Mouse (Mus musculus): ENCODE results near the gene Ggnbp2. TPM values are rescaled to one million over a fixed set of nuclear protein-coding genes. Genes with fewer than 3 reads are reported as not detected.

Gene Ggnbp2
- polyA plus RNA-seq, 1 experiment from 2014 or later = 68.4 TPM

- no peak for ATAC-seq
- Histone ChIP-seq H3K4me3 (ENCODE audit: low read depth, low read length) (no peak overlapping the region), H3K4me2 (ENCODE audit: low read length) (no peak overlapping the region), H3K27me3 (ENCODE audit: control insufficient read depth, insufficient read depth, low read depth, low read length) (no peaks in the 10 kb centered on the region), H3K4me1 (ENCODE audit: control insufficient read depth, insufficient read depth, low read length) (no peaks in the 10 kb centered on the region), H3K9ac (ENCODE audit: low read depth, low read length) (no peak overlapping the region), H3K9me3 (replicated peaks; ENCODE audit: control insufficient read depth, low read length, poor library complexity, severe bottlenecking) (no peaks in the 10 kb centered on the region), H3K36me3 (ENCODE audit: control insufficient read depth, insufficient read depth, low read length) (peaks cover 46% of the 10 kb centered on the region), H3K27ac (ENCODE audit: low read length) (no peak overlapping the region)
- 95% methylated on average over 6 of the region's 6 CpGs for WGBS
These were observed 37.9 kb upstream of the Ggnbp2 start for GRCm38 (mm10) chr11:84908480-84908879.

- no peak overlapping the region for H3K4me3 ChIP-seq (ENCODE audit: low read depth, low read length)
- H3K9me3 ChIP-seq (replicated peaks; ENCODE audit: control insufficient read depth, low read length, poor library complexity, severe bottlenecking) = no peaks in the 10 kb centered on the region
- ATAC-seq = no peak
- H3K27ac ChIP-seq (ENCODE audit: low read length) = no peak overlapping the region
- H3K9ac ChIP-seq (ENCODE audit: low read depth, low read length) = no peak overlapping the region
- 84% methylated on average over 3 of the region's 3 CpGs for WGBS
- H3K36me3 ChIP-seq (ENCODE audit: control insufficient read depth, insufficient read depth, low read length) = peaks cover 57% of the 10 kb centered on the region
- H3K4me1 ChIP-seq (ENCODE audit: control insufficient read depth, insufficient read depth, low read length) = no peaks in the 10 kb centered on the region
- no peaks in the 10 kb centered on the region for H3K27me3 ChIP-seq (ENCODE audit: control insufficient read depth, insufficient read depth, low read depth, low read length)
- H3K4me2 ChIP-seq (ENCODE audit: low read length) = no peak overlapping the region
These were observed 36.5 kb upstream of the Ggnbp2 start for GRCm38 (mm10) chr11:84907081-84907480.

DNA sequence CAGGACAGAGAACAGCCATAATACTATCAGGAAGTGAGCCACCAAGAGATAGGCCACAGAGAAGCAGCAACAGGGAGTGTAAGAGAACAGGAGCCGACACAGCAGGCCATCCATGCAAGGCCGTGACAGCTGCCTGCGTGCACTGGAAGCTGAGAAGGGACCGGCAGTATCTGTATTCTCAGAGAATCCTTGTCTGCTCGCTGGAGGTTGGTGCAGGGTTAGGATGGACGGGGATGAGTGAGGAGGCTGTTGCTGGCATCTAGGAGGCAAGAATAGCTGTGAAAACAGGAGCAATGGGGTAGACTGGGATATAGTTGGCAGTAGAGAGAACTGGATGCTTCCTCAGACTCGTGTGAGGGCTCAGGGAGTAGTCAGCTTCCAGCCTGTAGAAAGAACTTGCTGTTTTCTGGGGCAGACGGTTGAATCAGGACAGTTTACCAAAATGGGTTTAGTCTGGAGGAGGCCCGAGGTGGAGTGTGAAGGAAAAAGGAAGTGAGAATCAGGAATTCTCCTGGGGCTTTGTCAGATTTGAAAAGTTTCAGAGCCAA lies 34.1 kb upstream of the Ggnbp2 start:
- Histone ChIP-seq H3K27ac (ENCODE audit: low read length) (no peak overlapping the region), H3K9me3 (replicated peaks; ENCODE audit: control insufficient read depth, low read length, poor library complexity, severe bottlenecking) (no peaks in the 10 kb centered on the region), H3K9ac (ENCODE audit: low read depth, low read length) (no peak overlapping the region), H3K36me3 (ENCODE audit: control insufficient read depth, insufficient read depth, low read length) (peaks cover 56% of the 10 kb centered on the region), H3K4me1 (ENCODE audit: control insufficient read depth, insufficient read depth, low read length) (no peaks in the 10 kb centered on the region), H3K4me3 (ENCODE audit: low read depth, low read length) (no peak overlapping the region), H3K27me3 (ENCODE audit: control insufficient read depth, insufficient read depth, low read depth, low read length) (no peaks in the 10 kb centered on the region), H3K4me2 (ENCODE audit: low read length) (no peak overlapping the region)
- no peak for ATAC-seq
- 91% methylated on average over 9 of the region's 9 CpGs for WGBS

- no peaks in the 10 kb centered on the region for H3K9me3 ChIP-seq (replicated peaks; ENCODE audit: control insufficient read depth, low read length, poor library complexity, severe bottlenecking)
- H3K4me2 ChIP-seq (ENCODE audit: low read length) = no peak overlapping the region
- H3K4me3 ChIP-seq (ENCODE audit: low read depth, low read length) = no peak overlapping the region
- H3K9ac ChIP-seq (ENCODE audit: low read depth, low read length) = no peak overlapping the region
- no peaks in the 10 kb centered on the region for H3K27me3 ChIP-seq (ENCODE audit: control insufficient read depth, insufficient read depth, low read depth, low read length)
- no peaks in the 10 kb centered on the region for H3K4me1 ChIP-seq (ENCODE audit: control insufficient read depth, insufficient read depth, low read length)
- WGBS = 93% methylated on average over 15 of the region's 15 CpGs
- H3K27ac ChIP-seq (ENCODE audit: low read length) = no peak overlapping the region
- H3K36me3 ChIP-seq (ENCODE audit: control insufficient read depth, insufficient read depth, low read length) = peaks cover 33% of the 10 kb centered on the region
- ATAC-seq = no peak
These were observed 22.5 kb upstream of the Ggnbp2 start for GRCm38 (mm10) chr11:84893113-84893512.

DNA sequence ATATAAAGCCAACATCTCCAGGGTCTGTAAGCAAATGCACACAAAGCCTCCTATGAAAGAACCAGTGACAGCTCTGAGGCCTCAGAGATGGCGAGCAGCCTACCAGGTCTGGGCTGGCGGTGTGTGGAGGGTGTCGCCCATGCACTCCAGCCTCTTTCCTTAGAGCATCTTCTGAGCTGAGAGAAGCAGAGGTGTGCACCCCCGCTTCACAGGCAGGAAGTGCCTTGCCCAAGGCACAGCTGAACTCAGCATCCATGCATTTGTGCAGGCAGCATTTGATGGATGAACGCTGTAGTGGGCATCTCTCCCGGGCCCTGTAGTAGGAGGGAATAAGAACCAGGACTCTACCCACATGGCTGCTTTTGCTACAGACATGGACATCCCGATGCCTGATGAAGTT lies 21.1 kb upstream of the Ggnbp2 start:
- peaks cover 28% of the 10 kb centered on the region for H3K36me3 ChIP-seq (ENCODE audit: control insufficient read depth, insufficient read depth, low read length)
- H3K27ac ChIP-seq (ENCODE audit: low read length) = no peak overlapping the region
- H3K4me2 ChIP-seq (ENCODE audit: low read length) = no peak overlapping the region
- no peak overlapping the region for H3K9ac ChIP-seq (ENCODE audit: low read depth, low read length)
- no peak overlapping the region for H3K4me3 ChIP-seq (ENCODE audit: low read depth, low read length)
- no peak for ATAC-seq
- no peaks in the 10 kb centered on the region for H3K4me1 ChIP-seq (ENCODE audit: control insufficient read depth, insufficient read depth, low read length)
- WGBS = 95% methylated on average over 7 of the region's 7 CpGs
- H3K9me3 ChIP-seq (replicated peaks; ENCODE audit: control insufficient read depth, low read length, poor library complexity, severe bottlenecking) = no peaks in the 10 kb centered on the region
- no peaks in the 10 kb centered on the region for H3K27me3 ChIP-seq (ENCODE audit: control insufficient read depth, insufficient read depth, low read depth, low read length)

DNA sequence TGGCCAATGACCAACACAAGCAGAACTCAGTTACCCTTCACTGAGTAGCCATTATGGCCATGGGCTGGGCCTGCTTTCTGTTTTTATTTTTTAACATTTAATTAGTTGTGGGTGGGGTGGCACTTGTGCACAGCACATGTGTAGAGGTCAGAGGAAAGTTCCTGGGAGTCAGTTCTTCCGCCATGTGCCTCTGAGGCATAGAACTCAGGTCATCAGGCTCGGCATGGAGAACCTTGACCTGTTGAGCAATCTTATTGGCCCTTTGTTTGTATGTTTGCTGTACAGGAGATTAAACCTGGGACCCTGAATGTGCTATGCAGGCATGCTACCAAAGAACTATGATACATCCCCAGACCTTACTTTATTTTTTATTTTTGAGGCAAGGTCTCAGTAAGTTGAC lies 18.9 kb upstream of the Ggnbp2 start:
- peaks cover 26% of the 10 kb centered on the region for H3K36me3 ChIP-seq (ENCODE audit: control insufficient read depth, insufficient read depth, low read length)

GRCm38 (mm10) chr11:84888025-84888424 lies 17.4 kb upstream of the Ggnbp2 start:
- Histone ChIP-seq H3K36me3 (ENCODE audit: control insufficient read depth, insufficient read depth, low read length) (peaks cover 24% of the 10 kb centered on the region), H3K9me3 (replicated peaks; ENCODE audit: control insufficient read depth, low read length, poor library complexity, severe bottlenecking) (no peaks in the 10 kb centered on the region), H3K4me2 (ENCODE audit: low read length) (no peak overlapping the region), H3K9ac (ENCODE audit: low read depth, low read length) (no peak overlapping the region), H3K4me1 (ENCODE audit: control insufficient read depth, insufficient read depth, low read length) (no peaks in the 10 kb centered on the region), H3K27ac (ENCODE audit: low read length) (no peak overlapping the region), H3K27me3 (ENCODE audit: control insufficient read depth, insufficient read depth, low read depth, low read length) (no peaks in the 10 kb centered on the region), H3K4me3 (ENCODE audit: low read depth, low read length) (no peak overlapping the region)
- no peak for ATAC-seq
- WGBS = 97% methylated on average over 8 of the region's 8 CpGs

More for the DNA sequence above, 18.9 kb upstream of the Ggnbp2 start:
- no peaks in the 10 kb centered on the region for H3K27me3 ChIP-seq (ENCODE audit: control insufficient read depth, insufficient read depth, low read depth, low read length)
- no peak overlapping the region for H3K4me3 ChIP-seq (ENCODE audit: low read depth, low read length)
- H3K9me3 ChIP-seq (replicated peaks; ENCODE audit: control insufficient read depth, low read length, poor library complexity, severe bottlenecking) = no peaks in the 10 kb centered on the region
- no peak for ATAC-seq
- no peak overlapping the region for H3K27ac ChIP-seq (ENCODE audit: low read length)
- no peaks in the 10 kb centered on the region for H3K4me1 ChIP-seq (ENCODE audit: control insufficient read depth, insufficient read depth, low read length)
- no peak overlapping the region for H3K4me2 ChIP-seq (ENCODE audit: low read length)
- 95% methylated on average over 2 of the region's 2 CpGs for WGBS
- H3K9ac ChIP-seq (ENCODE audit: low read depth, low read length) = no peak overlapping the region

DNA sequence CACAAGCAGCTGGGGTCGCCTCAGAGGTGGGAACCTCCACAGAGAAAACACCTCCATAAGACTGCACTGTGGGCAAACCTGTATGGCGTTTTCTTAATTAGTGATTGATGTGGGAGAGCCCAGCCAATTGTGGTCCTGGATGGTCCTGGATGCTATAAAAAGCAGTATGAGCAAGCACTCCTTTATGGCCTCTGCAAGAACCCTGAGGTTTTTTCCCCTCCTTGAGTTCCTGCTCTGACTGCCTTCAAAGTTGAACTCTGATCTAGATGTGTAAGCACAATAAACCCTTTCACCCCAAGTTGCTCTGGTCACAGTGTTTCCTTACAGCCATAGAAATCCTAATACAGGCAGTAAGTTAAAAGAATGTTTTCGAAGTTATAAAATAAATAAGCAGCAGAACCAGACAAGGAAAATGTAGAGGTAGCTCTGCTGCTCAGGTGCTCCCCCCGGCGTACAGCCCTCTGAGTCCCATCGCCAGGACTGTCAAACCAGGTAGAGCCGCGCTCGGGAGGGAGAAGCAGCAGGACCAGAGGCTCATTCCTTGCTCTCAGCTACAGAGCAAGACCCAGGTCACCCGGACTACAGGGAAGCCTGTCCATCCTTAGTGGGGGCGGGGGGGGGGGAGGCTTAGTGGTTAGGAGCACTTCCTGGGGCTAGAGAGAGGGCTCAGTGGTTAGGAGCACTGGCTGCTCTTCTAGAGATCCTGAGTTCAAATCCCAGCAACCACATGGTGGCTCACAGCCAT lies 16.3 kb upstream of the Ggnbp2 start:
- 91% methylated on average over 11 of the region's 11 CpGs for WGBS
- peaks cover 15% of the 10 kb centered on the region for H3K36me3 ChIP-seq (ENCODE audit: control insufficient read depth, insufficient read depth, low read length)

GRCm38 (mm10) chr11:84886236-84886635 lies 15.6 kb upstream of the Ggnbp2 start:
- 98% methylated on average over 5 of the region's 5 CpGs for WGBS
- peaks cover 3% of the 10 kb centered on the region; the same call in 1 of the 2 replicates for H3K4me1 ChIP-seq (ENCODE audit: control insufficient read depth, insufficient read depth, low read length)
- no peaks in the 10 kb centered on the region for H3K27me3 ChIP-seq (ENCODE audit: control insufficient read depth, insufficient read depth, low read depth, low read length)
- no peak overlapping the region for H3K4me2 ChIP-seq (ENCODE audit: low read length)
- peaks cover 14% of the 10 kb centered on the region for H3K36me3 ChIP-seq (ENCODE audit: control insufficient read depth, insufficient read depth, low read length)
- H3K27ac ChIP-seq (ENCODE audit: low read length) = no peak overlapping the region
- H3K9me3 ChIP-seq (replicated peaks; ENCODE audit: control insufficient read depth, low read length, poor library complexity, severe bottlenecking) = no peaks in the 10 kb centered on the region
- ATAC-seq = no peak
- no peak overlapping the region for H3K4me3 ChIP-seq (ENCODE audit: low read depth, low read length)
- no peak overlapping the region for H3K9ac ChIP-seq (ENCODE audit: low read depth, low read length)

More for the DNA sequence above, 16.3 kb upstream of the Ggnbp2 start:
- Histone ChIP-seq H3K4me3 (ENCODE audit: low read depth, low read length) (no peak overlapping the region), H3K4me2 (ENCODE audit: low read length) (no peak overlapping the region), H3K27me3 (ENCODE audit: control insufficient read depth, insufficient read depth, low read depth, low read length) (no peaks in the 10 kb centered on the region), H3K9me3 (replicated peaks; ENCODE audit: control insufficient read depth, low read length, poor library complexity, severe bottlenecking) (no peaks in the 10 kb centered on the region), H3K9ac (ENCODE audit: low read depth, low read length) (no peak overlapping the region), H3K4me1 (ENCODE audit: control insufficient read depth, insufficient read depth, low read length) (no peaks in the 10 kb centered on the region), H3K27ac (ENCODE audit: low read length) (no peak overlapping the region)
- ATAC-seq = no peak

Data from midbrain, embryonic 16.5 days (tissue).